Mouse (Mus musculus) thymus, postnatal 4 days (tissue): ENCODE data around the gene Mrpl37.
"Not testable (repeated sequence)": the region's sequence is repeated elsewhere in the genome, so short reads cannot be mapped to it uniquely, and the experiment has no call there.

Experiments used
- DNase-seq: peaks from one replicate; pipeline ENCODE4 v3.0.0; 2021

Mrpl37 gene

GRCm38 (mm10) chr4:107066252-107067124 is at the start of gene Mrpl37, which contains the start of gene Cyb5rl:
Gene Mrpl37, minus strand, starts transcription at chr4:107066868.
Gene Cyb5rl, plus strand, starts transcription at chr4:107066988.
- peak; percentile 96 for DNase-seq

GRCm38 (mm10) chr4:107114278-107114677 is 47.6 kb upstream of the Mrpl37 start:
- DNase-seq = no peak

GRCm38 (mm10) chr4:107109181-107109580 is 42.5 kb upstream of the Mrpl37 start:
- DNase-seq = not testable (repeated sequence)

- no peak for DNase-seq
Measured at GRCm38 (mm10) chr4:107108291-107108731, 41.6 kb upstream of the Mrpl37 start.

- no peak for DNase-seq
Measured at GRCm38 (mm10) chr4:107106777-107107176, 40.1 kb upstream of the Mrpl37 start.

GRCm38 (mm10) chr4:107102220-107102619 is 35.6 kb upstream of the Mrpl37 start:
- no peak for DNase-seq

- DNase-seq = peak; percentile 28
Measured at GRCm38 (mm10) chr4:107098791-107099525, 32.3 kb upstream of the Mrpl37 start.

GRCm38 (mm10) chr4:107098375-107098774 is 31.7 kb upstream of the Mrpl37 start:
- no peak for DNase-seq

GRCm38 (mm10) chr4:107097871-107098270 is 31.2 kb upstream of the Mrpl37 start:
- peak; percentile 23 for DNase-seq

- no peak for DNase-seq
Measured at GRCm38 (mm10) chr4:107096841-107097373, 30.2 kb upstream of the Mrpl37 start, which contains the start of gene Cdcp2. Gene Cdcp2, plus strand, starts transcription at chr4:107096891.

GRCm38 (mm10) chr4:107096043-107096442 is 29.4 kb upstream of the Mrpl37 start:
- no peak for DNase-seq

GRCm38 (mm10) chr4:107094484-107095187 is 28.0 kb upstream of the Mrpl37 start:
- no peak for DNase-seq

GRCm38 (mm10) chr4:107091696-107092095 is 25.0 kb upstream of the Mrpl37 start:
- no peak for DNase-seq

GRCm38 (mm10) chr4:107084858-107085257 is 18.2 kb upstream of the Mrpl37 start:
- no peak for DNase-seq

- no peak for DNase-seq
Measured at GRCm38 (mm10) chr4:107084343-107084742, 17.7 kb upstream of the Mrpl37 start.

- no peak for DNase-seq
Measured at GRCm38 (mm10) chr4:107083126-107083525, 16.5 kb upstream of the Mrpl37 start.

GRCm38 (mm10) chr4:107082185-107082584 is 15.5 kb upstream of the Mrpl37 start:
- no peak for DNase-seq

GRCm38 (mm10) chr4:107079716-107080115 is 13.0 kb upstream of the Mrpl37 start:
- DNase-seq = no peak

GRCm38 (mm10) chr4:107078894-107079293 is 12.2 kb upstream of the Mrpl37 start:
- no peak for DNase-seq

GRCm38 (mm10) chr4:107075456-107075855 is 8.8 kb upstream of the Mrpl37 start:
- no peak for DNase-seq

GRCm38 (mm10) chr4:107072343-107072742 is 5.7 kb upstream of the Mrpl37 start:
- DNase-seq = no peak

GRCm38 (mm10) chr4:107067151-107067840 is 628 bp upstream of the Mrpl37 start:
- DNase-seq = no peak
